Mouse (Mus musculus): ENCODE data around the gene Myoz1. TPM values are rescaled to one million over a fixed set of nuclear protein-coding genes. Genes with fewer than 3 reads are reported as not detected.

Myoz1 gene
- total RNA-seq, 2 experiments from 2014 or later: not detected

- no peak for DNase-seq (ENCODE audit: extremely low spot score in 1 of 2, low spot score in 1 of 2)
These were observed 17.4 kb upstream of the Myoz1 start for GRCm38 (mm10) chr14:20673735-20674063.

GRCm38 (mm10) chr14:20672990-20673389 is 16.6 kb upstream of the Myoz1 start:
- no peak for DNase-seq (ENCODE audit: extremely low spot score in 1 of 2, low spot score in 1 of 2)

- no peak for DNase-seq (ENCODE audit: extremely low spot score in 1 of 2, low spot score in 1 of 2)
These were observed 11.9 kb upstream of the Myoz1 start, which contains the start of gene Synpo2l for GRCm38 (mm10) chr14:20668154-20668810. Synpo2l (minus strand) TSS chr14:20668354.

- DNase-seq (ENCODE audit: extremely low spot score in 1 of 2, low spot score in 1 of 2): no peak
These were observed 11.1 kb upstream of the Myoz1 start for GRCm38 (mm10) chr14:20667469-20667868.

- DNase-seq (ENCODE audit: extremely low spot score in 1 of 2, low spot score in 1 of 2): no peak
These were observed 8.1 kb upstream of the Myoz1 start for GRCm38 (mm10) chr14:20664436-20664835.

- no peak for DNase-seq (ENCODE audit: extremely low spot score in 1 of 2, low spot score in 1 of 2)
These were observed 7.3 kb upstream of the Myoz1 start for GRCm38 (mm10) chr14:20663601-20664000.

GRCm38 (mm10) chr14:20662740-20663139 is 6.4 kb upstream of the Myoz1 start:
- DNase-seq (ENCODE audit: extremely low spot score in 1 of 2, low spot score in 1 of 2): no peak

- peak; percentile 17 to 29 for DNase-seq (ENCODE audit: extremely low spot score in 1 of 2, low spot score in 1 of 2)
These were observed 5.5 kb upstream of the Myoz1 start for GRCm38 (mm10) chr14:20661661-20662331.

GRCm38 (mm10) chr14:20660827-20661660 is 4.7 kb upstream of the Myoz1 start:
- DNase-seq (ENCODE audit: extremely low spot score in 1 of 2, low spot score in 1 of 2): peak; percentile 84 to 89

- no peak for DNase-seq (ENCODE audit: extremely low spot score in 1 of 2, low spot score in 1 of 2)
These were observed 3.3 kb upstream of the Myoz1 start for GRCm38 (mm10) chr14:20659687-20660086.

- no peak for DNase-seq (ENCODE audit: extremely low spot score in 1 of 2, low spot score in 1 of 2)
These were observed 2.6 kb upstream of the Myoz1 start for GRCm38 (mm10) chr14:20658902-20659301.

GRCm38 (mm10) chr14:20658326-20658725 is 2.0 kb upstream of the Myoz1 start:
- peak in 1 of 2 experiments; percentile 28 for DNase-seq (ENCODE audit: extremely low spot score in 1 of 2, low spot score in 1 of 2)

- DNase-seq (ENCODE audit: extremely low spot score in 1 of 2, low spot score in 1 of 2): no peak
These were observed 609 bp downstream of the Myoz1 start for GRCm38 (mm10) chr14:20655731-20656130.

GRCm38 (mm10) chr14:20654690-20655421 is 1.5 kb downstream of the Myoz1 start:
- DNase-seq (ENCODE audit: extremely low spot score in 1 of 2, low spot score in 1 of 2): no peak

GRCm38 (mm10) chr14:20651722-20652256 is 4.6 kb downstream of the Myoz1 start:
- no peak for DNase-seq (ENCODE audit: extremely low spot score in 1 of 2, low spot score in 1 of 2)

- no peak for DNase-seq (ENCODE audit: extremely low spot score in 1 of 2, low spot score in 1 of 2)
These were observed 5.3 kb downstream of the Myoz1 start for GRCm38 (mm10) chr14:20651000-20651399.

- no peak for DNase-seq (ENCODE audit: extremely low spot score in 1 of 2, low spot score in 1 of 2)
These were observed 10.0 kb downstream of the Myoz1 start for GRCm38 (mm10) chr14:20646381-20646780.

- no peak for DNase-seq (ENCODE audit: extremely low spot score in 1 of 2, low spot score in 1 of 2)
These were observed 10.8 kb downstream of the Myoz1 start for GRCm38 (mm10) chr14:20645547-20645946.

- DNase-seq (ENCODE audit: extremely low spot score in 1 of 2, low spot score in 1 of 2): no peak
These were observed 14.9 kb downstream of the Myoz1 start for GRCm38 (mm10) chr14:20641438-20641875.
